Mouse (Mus musculus) kidney, adult 2 months (tissue): ENCODE measurements around the gene Eogt.

Experiments
- CTCF ChIP-seq: fragments of 200-500 bp; conservative IDR thresholded peaks from 2 replicates; pipeline ENCODE4 v1.5.1; 2011; ENCODE audit warnings: low read depth, mild to moderate bottlenecking, control low read depth, low read length, moderate library complexity, mixed read lengths; ENCODE audit not compliant: insufficient read depth, insufficient read length
- POLR2A ChIP-seq: fragments of 200-500 bp; IDR thresholded peaks from one replicate; pipeline ENCODE4 v1.6.1; 2011; ENCODE audit warnings: low read depth, low read length, control low read depth

DNA sequence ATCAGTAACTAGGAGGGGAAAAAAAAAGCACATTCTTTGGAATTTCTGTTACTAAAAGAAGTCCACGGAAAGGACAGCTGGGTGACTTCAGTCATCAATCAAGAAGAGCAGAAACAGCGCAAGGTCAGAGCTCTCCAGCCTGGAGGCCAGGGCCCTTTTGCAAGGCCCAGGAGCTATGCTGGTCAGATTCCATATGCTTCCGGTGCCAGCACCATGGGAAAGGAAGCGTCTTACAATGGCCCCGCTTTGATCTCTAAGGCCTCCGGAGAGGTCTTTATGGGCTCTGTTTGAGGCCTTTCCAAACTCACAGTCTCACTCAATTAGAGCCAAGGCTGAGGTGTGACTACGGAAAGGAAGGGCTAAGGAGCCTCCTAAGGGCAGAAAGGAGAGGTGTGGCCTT lies 4.6 kb downstream of the Eogt start:
- no peak for TF ChIP-seq CTCF
- no peak for TF ChIP-seq POLR2A
